Mouse (Mus musculus): ENCODE measurements around the gene Dctn3. TPM values are rescaled to one million over a fixed set of nuclear protein-coding genes. Genes with fewer than 3 reads are reported as not detected.
"Not testable (repeated sequence)": the region's sequence is repeated elsewhere in the genome, so short reads cannot be mapped to it uniquely, and the experiment has no call there.

The Dctn3 gene
- polyA plus RNA-seq, 1 experiment: 81.6 TPM

DNA sequence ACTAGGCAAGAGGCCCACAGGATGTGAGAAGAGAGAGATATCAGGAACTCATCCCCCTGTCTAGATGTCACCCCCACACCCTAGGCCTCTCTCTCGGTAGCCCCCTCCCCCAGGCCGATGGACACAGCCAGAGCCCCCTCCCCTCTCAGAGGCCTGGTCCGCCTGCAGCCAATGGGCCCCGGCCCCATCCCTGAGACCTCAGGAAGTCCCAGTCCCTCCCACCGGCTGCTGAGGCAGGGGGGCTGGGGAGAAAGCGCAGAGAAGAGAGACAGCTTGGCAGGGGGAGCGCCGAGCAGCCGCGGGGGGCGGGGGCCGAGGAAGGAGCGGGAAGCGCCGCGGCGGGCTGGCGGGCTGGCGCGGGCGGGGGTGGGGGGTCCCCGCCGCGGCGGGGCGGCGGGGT is 39.7 kb downstream of the Dctn3 start:
- H3K4me1 ChIP-seq (ENCODE audit: control insufficient read depth, insufficient read depth, low read length); H3K27ac ChIP-seq (ENCODE audit: insufficient read depth, low read length): not testable (repeated sequence)
- H3K4me3 ChIP-seq (ENCODE audit: insufficient read depth, low read length): peak overlapping the region; percentile 8; the same call in 1 of the 2 replicates

DNA sequence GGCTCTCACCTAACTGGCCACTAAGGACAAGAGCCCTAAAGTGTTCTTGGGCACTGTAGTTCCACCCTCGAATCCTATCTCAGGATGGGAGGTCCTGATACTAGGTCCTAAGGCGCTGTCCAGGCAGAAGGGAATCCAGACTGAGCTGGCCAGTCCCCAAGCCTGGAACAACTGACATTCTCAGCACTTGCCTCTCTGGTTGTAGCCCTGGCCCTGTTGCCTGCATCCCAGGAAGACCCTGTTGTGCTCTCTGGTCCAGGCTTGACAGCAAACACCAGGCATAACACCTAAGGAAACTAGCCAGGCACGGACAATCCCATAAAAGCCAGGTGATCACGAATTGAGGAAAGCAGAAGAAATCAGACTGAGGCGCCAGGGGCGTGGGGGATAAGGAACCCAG is 40.2 kb downstream of the Dctn3 start:
- no peak overlapping the region for H3K27ac ChIP-seq (ENCODE audit: insufficient read depth, low read length)
- TF ChIP-seq CTCF (IDR thresholded peaks at IDR 0.05; ENCODE audit: borderline replicate concordance, insufficient read depth, low read length) (no peak), POLR2A (IDR thresholded peaks at IDR 0.05; ENCODE audit: low read depth, low read length) (no peak)
- no peaks in the 10 kb centered on the region for H3K4me1 ChIP-seq (ENCODE audit: control insufficient read depth, insufficient read depth, low read length)
- H3K4me3 ChIP-seq (ENCODE audit: insufficient read depth, low read length): no peak overlapping the region

DNA sequence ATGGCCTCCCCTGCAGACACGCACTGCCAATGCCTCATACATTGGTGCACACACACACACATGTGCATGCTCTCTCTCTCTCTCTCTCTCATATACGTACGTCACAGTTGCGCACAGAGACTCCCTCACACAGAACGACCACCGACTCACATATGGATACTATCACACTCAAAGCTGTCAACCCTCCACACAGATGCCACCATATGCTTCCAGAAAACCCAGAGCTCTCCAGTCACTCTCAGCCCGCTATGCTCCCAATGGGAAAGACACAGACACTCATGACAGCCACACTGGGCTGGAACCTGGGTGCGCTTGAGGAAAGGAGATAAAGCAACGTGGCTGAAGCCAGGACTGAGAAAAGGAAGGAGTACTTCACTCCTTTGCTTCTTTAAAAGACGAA is 41.0 kb downstream of the Dctn3 start:
- Histone ChIP-seq H3K4me3 (ENCODE audit: insufficient read depth, low read length) (no peak overlapping the region), H3K27ac (ENCODE audit: insufficient read depth, low read length) (no peak overlapping the region), H3K4me1 (ENCODE audit: control insufficient read depth, insufficient read depth, low read length) (peaks cover 5% of the 10 kb centered on the region)
- TF ChIP-seq CTCF (IDR thresholded peaks at IDR 0.05; ENCODE audit: borderline replicate concordance, insufficient read depth, low read length) (no peak), POLR2A (IDR thresholded peaks at IDR 0.05; ENCODE audit: low read depth, low read length) (no peak)

DNA sequence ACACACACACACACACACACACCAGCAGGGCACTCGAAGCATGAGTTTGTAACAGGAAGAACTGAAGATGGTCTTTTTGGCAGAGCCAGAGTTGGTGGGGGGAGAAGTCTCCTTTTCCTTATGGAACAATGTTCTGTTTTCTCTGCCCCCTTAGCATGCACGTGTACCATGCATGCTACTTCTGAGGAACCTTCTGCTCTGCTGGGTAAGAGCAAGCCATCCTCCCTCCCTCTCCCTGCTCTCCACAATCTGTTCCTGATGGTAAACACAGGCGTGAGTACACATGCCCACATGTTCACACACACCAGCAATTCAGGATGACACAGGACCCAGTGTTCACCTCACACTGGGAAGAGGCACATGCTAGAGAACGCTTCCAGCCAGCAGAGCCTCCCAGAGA is 41.8 kb downstream of the Dctn3 start:
- no peak for TF ChIP-seq POLR2A (IDR thresholded peaks at IDR 0.05; ENCODE audit: low read depth, low read length)
- no peak for TF ChIP-seq CTCF (IDR thresholded peaks at IDR 0.05; ENCODE audit: borderline replicate concordance, insufficient read depth, low read length)
- peaks cover 10% of the 10 kb centered on the region for H3K4me1 ChIP-seq (ENCODE audit: control insufficient read depth, insufficient read depth, low read length)
- H3K4me3 ChIP-seq (ENCODE audit: insufficient read depth, low read length): no peak overlapping the region
- H3K27ac ChIP-seq (ENCODE audit: insufficient read depth, low read length): no peak overlapping the region

DNA sequence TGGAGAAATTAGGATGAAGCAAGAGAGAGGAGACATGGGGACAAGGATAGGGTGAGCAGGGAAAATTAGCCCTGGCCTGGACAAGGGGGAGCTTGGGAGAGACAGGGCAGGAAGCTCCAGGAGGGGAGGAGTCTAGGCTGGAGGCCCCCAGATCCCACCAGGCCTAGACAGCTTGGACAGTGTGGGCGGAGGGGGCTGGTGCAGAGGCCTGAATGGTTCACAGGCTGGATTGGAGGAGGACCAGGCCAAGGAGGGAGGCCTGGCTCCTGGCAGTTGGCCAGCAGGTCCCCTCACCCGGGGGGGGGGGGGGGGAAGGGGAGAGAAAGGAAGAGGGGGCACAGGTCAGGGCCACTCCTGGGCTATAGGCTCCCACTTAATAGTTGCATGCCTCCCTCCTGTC is 43.7 kb downstream of the Dctn3 start:
- Histone ChIP-seq H3K4me1 (ENCODE audit: control insufficient read depth, insufficient read depth, low read length) (peaks cover 10% of the 10 kb centered on the region), H3K4me3 (ENCODE audit: insufficient read depth, low read length) (no peak overlapping the region), H3K27ac (ENCODE audit: insufficient read depth, low read length) (no peak overlapping the region)
- TF ChIP-seq CTCF (IDR thresholded peaks at IDR 0.05; ENCODE audit: borderline replicate concordance, insufficient read depth, low read length) (no peak), POLR2A (IDR thresholded peaks at IDR 0.05; ENCODE audit: low read depth, low read length) (no peak)

DNA sequence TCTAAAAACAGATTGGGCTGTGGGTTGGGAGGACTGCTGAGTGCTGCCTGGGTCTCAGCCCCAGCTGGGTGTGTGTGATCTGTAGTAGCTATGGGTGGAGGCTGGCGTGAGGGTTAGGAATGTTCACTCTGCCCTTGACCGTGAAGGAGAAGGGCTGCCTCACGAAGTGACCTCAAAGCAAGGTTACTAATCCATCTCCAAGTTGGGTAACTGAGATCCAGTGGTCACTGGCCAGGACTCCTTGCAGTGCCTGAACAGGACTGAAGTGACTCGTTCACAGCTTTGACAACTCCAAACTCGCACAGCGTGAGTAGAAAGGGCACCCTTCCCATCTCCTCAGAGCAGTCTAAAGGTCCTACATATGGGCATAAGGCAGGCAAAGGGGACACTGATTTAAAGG is 44.1 kb downstream of the Dctn3 start:
- TF ChIP-seq POLR2A (IDR thresholded peaks at IDR 0.05; ENCODE audit: low read depth, low read length): no peak
- TF ChIP-seq CTCF (IDR thresholded peaks at IDR 0.05; ENCODE audit: borderline replicate concordance, insufficient read depth, low read length): no peak
- Histone ChIP-seq H3K4me3 (ENCODE audit: insufficient read depth, low read length) (no peak overlapping the region), H3K27ac (ENCODE audit: insufficient read depth, low read length) (no peak overlapping the region), H3K4me1 (ENCODE audit: control insufficient read depth, insufficient read depth, low read length) (peaks cover 10% of the 10 kb centered on the region)

DNA sequence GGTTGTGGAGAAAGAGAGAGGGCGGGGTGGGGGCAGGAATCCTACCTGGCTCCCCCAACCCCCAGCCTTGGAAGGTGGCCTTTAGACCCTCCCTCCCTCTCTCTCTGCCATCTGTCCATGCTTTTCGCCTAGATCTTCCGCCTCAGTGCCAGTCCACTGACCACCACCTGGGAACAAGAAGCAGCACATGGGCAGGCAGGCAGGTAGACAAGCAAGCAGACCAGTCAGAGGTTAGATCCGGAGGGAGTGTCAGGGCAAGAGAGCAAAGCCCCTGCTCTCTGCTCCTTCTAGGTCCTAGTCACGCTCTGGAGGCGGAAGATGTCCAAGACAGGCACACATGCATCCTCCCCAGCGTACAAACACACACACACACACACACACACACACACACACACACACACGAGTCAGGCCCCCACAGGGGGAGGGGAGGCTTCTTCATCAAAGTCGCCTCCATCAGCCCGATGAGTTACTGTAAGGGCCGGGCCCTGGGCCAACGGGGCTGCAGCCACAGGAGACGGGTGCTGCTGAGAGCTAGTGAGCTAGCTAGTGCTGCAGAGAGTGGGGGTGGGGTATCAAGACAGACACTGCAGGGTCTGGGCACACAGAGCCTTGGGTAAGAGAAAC is 45.9 kb downstream of the Dctn3 start:
- Histone ChIP-seq H3K27ac (ENCODE audit: insufficient read depth, low read length) (no peak overlapping the region), H3K4me3 (ENCODE audit: insufficient read depth, low read length) (no peak overlapping the region), H3K4me1 (ENCODE audit: control insufficient read depth, insufficient read depth, low read length) (peaks cover 10% of the 10 kb centered on the region)
- TF ChIP-seq POLR2A (IDR thresholded peaks at IDR 0.05; ENCODE audit: low read depth, low read length): no peak
- TF ChIP-seq CTCF (IDR thresholded peaks at IDR 0.05; ENCODE audit: borderline replicate concordance, insufficient read depth, low read length): no peak

DNA sequence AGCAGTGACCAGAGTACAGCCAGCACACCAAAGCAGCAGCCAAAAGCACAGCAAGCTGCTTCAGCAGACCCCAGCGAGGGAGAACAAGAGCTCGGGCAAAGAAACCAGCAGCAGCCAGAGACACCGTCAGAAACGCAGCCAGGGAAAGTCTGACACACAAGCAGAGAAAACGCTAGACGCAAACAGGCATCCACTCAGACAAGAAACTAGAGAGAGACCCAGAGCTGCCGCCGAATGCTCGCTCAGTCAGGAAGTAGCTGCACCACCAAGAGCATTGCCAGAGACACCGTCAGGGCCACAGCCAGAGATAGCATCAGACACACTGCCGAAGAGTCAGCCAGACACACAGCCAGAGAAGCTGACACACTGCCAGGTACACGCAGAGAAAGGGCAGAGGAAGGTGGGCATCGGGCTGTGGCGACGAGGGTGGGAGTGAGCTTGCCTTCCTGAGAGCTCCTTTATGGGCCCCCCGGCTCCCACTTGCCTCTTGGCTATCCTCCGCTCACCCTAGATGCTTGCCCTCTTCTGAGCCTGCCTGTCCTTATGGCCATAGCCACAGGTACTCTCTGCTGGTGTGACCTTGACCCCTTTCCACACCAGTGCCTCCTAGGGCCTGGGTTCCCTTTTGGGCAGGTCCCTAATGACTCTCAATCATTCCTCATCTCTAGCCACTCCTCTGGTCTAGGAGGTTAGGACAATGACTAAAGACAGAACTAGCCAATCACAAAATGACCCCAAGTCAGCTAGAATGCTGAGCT is 46.5 kb downstream of the Dctn3 start:
- Histone ChIP-seq H3K4me1 (ENCODE audit: control insufficient read depth, insufficient read depth, low read length) (peaks cover 10% of the 10 kb centered on the region), H3K27ac (ENCODE audit: insufficient read depth, low read length) (no peak overlapping the region), H3K4me3 (ENCODE audit: insufficient read depth, low read length) (no peak overlapping the region)
- no peak for TF ChIP-seq POLR2A (IDR thresholded peaks at IDR 0.05; ENCODE audit: low read depth, low read length)
- no peak for TF ChIP-seq CTCF (IDR thresholded peaks at IDR 0.05; ENCODE audit: borderline replicate concordance, insufficient read depth, low read length)

DNA sequence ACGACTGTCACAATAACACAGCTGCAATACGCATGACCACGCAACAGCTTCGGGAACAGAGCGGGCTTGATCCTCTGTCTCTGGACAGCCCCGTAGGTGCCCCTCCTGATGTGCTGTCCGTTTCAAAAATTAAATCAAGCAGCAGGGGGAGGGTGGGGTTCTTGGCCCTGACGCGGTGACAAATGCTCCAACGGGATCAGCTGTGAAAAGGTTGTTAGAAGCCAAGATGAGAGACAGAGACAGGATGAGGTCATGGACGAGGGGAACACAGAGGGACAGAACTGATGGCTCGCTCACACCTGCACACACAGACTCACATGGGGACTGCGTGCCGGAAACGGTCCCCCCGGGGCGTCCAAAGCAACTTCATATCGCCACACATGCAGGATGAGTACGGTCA is 49.8 kb downstream of the Dctn3 start:
- H3K4me3 ChIP-seq (ENCODE audit: insufficient read depth, low read length): no peak overlapping the region
- H3K27ac ChIP-seq (ENCODE audit: insufficient read depth, low read length): no peak overlapping the region
- H3K4me1 ChIP-seq (ENCODE audit: control insufficient read depth, insufficient read depth, low read length): peaks cover 17% of the 10 kb centered on the region
- TF ChIP-seq POLR2A (IDR thresholded peaks at IDR 0.05; ENCODE audit: low read depth, low read length) (no peak), CTCF (IDR thresholded peaks at IDR 0.05; ENCODE audit: borderline replicate concordance, insufficient read depth, low read length) (no peak)

DNA sequence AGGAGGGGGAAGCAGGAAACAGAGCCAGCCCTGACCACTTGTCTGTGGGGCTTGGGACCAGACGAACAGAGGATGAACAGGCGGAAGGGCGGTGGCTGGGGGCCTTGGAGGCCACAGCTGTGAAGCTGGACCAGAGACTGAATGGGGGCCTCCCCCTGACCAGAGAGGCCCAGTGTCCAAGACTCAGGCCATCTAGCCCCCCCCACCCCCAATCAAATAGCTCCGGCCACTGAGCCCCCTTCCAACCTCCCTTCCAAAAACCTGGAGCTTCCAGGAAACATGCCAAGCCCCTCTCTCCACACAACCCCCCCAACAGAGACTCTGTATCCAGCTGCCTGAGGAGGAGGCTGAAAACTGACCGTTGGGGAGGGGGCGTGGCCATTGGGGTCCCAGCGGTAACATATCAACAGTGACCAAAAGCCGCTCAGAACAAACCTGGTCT is 50.4 kb downstream of the Dctn3 start:
- no peak overlapping the region for H3K4me3 ChIP-seq (ENCODE audit: insufficient read depth, low read length)
- H3K4me1 ChIP-seq (ENCODE audit: control insufficient read depth, insufficient read depth, low read length): peaks cover 16% of the 10 kb centered on the region
- H3K27ac ChIP-seq (ENCODE audit: insufficient read depth, low read length): no peak overlapping the region
- TF ChIP-seq CTCF (IDR thresholded peaks at IDR 0.05; ENCODE audit: borderline replicate concordance, insufficient read depth, low read length) (no peak), POLR2A (IDR thresholded peaks at IDR 0.05; ENCODE audit: low read depth, low read length) (no peak)
